Mouse (Mus musculus): ENCODE measurements around the gene Tmem80.
A peak's percentile ranks its signal among the peaks of the same experiment; 100 is the strongest.

The Tmem80 gene

DNA sequence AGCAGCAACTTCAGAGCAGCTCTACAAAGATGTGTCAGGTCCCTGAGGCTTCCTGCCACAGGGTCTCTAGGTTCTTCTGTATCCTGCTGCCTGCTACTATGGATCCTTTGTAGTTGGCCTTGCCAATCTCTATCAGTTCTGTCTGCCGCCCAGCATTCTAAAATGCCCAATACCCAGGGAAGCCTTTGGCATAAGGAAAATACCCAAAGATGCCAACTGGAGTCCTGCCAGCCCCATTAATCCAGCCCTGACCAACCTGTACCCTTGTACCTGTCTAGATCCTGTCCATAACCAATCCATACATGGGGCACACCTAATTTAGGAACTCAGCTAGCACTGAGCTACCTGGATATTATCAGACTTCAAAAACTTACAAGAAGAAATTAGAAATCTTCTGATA is 2.9 kb upstream of the Tmem80 start:
- no peak for DNase-seq (ENCODE audit: low spot score)

DNA sequence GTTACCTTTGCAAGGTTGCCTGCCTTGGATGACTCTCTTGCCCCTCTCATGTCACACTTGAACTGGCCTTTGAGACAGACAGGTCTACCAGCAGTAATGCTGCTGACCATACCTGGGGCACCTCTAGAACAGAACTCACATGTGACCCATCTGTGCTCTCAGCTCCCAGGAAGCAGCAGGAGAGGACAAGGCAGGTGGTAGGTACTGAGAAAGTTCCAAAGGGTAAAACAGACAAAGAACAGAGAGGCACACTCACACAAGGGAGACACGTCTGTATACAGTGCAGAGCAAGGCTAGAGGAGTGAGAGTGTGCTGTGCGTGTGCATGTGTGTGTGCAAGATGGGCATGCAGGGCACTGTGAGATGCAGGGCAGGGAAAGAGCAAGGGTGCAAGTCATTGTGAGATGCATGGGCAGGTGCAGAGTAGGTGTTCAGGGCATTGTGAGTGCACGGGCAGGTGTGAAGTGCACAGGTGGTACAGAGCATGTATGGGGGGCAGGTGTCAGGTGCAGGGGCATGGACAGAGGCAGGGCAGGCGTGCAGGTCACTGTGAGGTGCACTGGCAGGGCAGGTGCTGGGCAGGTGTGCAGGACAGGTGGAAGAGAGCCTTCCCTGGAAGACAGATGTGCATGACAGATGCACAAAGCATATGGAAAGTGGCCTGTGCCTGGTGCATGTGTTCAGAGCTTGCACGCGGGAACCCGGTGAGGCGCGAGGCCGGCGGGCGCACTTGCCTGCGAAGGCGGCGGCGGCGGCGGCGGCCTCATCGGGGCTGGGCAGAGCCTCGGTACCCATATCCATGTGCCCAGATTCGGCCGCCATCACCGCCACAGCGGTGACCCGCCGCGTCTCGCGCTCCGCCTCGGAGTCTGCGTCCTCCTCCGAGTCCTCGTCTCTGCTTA is 743 bp upstream of the Tmem80 start:
- DNase-seq (ENCODE audit: low spot score): peak; percentile 7

DNA sequence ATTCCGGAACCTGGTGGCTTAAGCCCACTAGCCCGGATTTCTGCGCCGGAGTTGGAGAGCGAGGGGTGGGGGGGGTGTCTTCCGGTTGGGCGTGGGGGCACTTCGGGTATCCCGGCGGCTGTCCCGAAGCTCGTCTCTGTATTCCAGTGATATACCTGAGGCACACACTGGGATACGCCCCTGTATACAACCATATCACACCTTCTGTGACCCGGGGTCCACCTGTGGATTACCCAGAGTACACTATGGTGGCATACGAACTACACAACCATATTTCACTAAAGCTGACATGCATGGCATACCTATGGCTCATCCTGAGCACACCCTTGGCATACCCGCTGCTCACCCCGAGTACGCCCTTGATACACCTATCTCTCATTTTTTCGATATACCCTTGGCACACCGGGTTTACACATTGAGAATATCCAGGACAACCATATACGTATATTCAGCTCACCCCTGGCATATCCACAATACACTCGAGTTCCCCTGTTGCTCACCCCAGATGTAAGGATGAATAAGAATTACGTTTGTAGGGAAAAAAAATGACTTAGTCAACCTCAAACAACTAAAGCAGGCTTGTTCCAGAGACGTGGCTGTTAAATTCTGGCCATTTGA is 943 bp downstream of the Tmem80 start:
- no peak for DNase-seq (ENCODE audit: low spot score)

DNA sequence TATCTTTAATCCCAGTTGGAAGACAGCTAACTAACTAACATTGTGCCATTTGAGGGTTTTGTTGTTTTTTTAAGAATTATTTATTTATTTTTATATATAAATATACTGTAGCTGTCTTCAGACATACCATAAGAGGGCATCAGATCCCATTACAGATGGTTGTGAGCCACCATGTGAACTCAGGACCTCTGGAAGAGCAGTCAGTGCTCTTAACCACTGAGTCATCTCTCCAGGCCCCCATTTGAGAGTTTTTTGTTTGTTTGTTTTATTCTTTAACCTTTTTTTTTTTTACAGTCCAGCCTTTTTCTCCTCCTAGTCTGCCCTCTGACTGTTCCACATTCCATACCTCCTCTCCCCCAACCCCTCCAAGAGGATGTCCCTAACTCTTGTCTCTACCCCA is 3.2 kb downstream of the Tmem80 start:
- no peak for DNase-seq (ENCODE audit: low spot score)

DNA sequence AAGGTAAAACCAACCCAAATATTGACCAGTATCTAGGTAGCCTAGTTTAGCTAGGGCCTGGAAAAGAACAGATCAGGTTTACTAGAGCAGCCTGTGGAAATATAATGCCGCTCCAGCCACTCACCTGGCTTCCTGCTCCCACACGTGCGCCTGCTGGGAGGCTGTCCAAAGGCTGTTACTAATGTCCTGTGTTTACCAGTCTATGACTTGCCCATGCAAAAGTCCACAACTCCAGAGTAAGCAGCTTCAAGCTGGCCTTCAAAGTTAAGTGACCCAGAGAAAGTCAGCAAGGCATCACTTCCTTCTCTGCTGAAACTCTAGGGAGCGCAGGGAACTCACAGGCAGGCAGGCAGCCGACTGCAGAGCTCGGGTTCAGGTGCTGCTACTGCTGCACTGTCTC is 4.5 kb downstream of the Tmem80 start:
- no peak for DNase-seq (ENCODE audit: low spot score)

DNA sequence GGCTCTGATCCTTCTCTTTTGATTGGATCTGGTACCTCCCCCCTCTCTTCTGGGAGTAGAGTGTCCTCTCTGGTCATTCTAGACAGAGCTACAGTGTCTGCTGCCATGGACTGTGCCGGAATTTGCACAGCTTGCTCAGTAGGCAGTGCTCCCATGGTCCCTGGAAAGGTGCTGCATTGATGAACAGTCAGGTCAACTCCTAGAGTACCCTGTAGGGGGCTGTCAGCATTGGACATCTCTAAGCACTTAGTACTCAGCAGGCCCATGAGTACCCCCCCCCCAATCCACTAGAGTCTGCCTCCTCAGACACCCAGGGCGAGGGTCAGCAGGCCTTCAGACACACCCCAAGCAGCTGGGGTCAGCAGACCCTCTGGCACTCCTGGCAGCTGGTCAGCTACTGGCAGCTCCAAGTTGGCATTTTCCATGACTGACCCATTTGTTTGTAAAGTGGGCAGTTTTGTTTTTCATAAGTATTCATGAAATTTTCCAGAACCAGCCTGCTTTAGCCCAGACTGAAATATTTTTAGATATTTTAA is 7.6 kb downstream of the Tmem80 start:
- DNase-seq (ENCODE audit: low spot score): no peak

DNA sequence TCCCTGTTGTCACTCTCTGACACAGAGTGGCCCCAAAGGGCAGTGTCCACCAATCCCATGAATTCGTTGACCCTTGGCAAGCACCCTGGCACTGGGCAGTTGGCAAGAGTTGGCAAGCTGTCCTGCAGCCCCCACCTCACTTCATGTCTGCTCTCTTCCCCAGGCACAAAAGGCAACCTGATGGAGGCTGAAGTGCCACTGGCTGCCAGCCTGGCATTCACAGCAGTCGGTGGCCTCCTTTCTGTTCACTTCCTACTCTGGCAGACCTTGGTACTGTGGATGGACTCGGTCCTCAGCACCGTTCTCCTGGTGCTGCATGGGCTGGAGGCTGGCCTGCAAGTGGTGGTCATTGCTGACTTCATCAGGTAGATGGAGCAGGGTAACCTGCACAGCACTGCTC is 8.1 kb downstream of the Tmem80 start:
- no peak for DNase-seq (ENCODE audit: low spot score)

DNA sequence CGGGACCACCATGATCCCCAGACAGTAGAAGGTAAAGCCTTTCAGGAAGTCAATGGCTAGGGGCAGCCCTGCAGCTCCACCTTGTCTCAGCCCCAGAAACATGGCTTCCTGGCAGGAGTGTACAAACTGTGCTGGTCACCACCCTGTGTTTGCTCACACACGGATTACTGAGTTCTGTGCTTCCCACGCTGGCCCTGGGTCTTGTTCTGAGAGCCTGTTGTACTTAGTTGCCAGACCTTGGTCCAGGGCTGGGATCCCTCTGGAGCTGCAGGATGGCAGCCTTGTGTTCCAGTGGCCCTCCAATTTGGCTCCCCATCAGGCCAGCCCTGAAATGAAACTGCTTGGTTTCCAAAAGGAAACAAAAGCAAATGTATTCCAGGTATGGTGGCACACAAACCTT is 8.8 kb downstream of the Tmem80 start:
- no peak for DNase-seq (ENCODE audit: low spot score)

DNA sequence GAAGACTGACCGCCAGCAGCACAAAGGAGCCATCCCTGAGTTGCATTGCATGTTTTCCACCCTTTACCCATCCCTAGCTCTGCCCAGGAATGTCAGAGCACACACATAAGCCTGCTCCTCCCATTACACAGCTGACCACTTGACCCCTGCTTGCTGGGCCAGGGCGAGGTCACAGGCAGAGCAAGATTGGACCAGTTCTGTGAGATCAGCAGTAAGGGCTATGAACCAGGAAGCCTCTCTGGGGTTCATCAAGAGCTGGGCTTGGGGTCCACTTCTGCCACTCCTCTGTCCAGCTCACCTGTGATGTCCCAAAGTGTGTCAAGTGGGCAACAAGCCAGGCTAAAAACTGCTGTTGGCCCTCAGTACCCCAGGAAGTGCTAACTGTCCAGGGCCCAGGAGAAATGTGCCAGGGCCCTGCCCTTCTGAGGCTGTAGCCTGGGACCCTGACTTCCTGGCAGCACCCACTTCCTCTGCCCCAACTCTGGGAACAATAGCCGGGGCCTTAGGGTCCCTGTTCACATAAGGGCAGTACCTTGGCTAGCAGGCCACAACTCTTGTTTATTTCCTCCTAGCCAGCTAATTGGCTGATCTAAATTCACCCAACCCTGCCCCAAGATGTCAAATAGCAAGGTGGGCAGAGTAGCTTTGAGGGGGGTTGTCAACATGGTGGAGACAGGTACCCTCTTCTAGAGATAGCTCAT is 10.3 kb downstream of the Tmem80 start:
- no peak for DNase-seq (ENCODE audit: low spot score)

DNA sequence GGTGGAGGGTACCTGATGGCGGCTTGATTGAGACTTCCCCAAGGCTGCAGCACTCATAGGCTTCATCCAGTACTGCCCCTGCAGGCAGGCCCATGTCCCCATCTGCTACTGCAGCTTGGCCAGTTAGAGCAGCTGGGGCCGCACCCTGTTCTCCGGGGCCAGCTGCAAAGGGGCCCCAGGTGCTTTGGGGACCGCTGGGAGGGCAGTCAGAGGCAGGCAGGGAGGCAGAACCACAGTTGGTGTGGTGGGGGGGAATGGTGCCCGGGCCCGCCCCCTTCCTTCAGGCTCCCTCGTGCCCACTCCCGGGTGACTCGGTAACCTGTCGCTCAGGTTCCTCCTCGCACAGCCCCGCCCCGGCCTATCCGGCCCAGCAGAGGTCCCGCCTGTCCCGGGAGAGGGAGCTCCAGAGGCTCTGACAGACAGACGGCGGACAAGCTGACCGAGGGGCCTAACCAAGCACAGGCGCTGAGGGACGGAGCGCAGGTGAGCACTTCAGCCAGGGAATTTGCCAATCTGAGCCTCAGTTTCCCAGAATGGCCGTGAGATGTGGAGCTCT is 11.1 kb downstream of the Tmem80 start, which contains the start of gene Eps8l2:
TSS of gene Eps8l2 (plus strand) at position 305 of the 556 bp plus-strand sequence.
- DNase-seq (ENCODE audit: low spot score): peak; percentile 34

DNA sequence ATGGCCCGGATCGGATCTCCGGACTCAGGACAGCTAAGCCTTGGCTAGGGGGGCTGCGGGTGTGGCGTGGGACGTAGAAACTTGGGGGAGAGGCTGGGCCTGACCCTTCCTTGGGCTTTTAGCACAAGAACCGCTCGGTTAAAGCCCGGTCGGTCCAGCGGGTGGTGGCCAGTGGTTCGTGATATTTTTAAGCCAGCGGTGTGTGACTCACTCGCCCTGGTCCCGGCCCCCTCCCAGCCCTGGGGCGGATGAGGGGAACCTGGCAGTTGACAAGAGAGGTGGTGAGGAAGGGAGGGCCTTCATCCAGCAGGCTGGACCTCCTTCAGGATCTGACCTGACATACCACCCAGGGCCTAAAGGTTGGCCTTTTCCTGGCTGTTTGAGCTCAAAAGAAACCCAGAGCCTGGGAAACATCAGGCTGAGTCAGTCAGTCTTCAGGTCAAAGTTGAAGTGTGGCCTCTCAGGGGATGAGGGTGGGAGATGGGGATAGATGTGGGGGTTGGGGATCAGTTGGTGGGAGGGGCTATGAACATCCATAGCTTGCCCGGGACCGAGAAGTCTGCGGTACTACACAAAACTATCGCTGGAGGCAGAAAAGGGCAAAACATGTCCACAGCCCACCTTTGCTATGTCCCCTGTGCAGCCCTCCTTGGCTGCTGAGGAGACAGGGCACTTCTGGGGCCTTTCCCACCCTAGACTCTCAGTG is 11.8 kb downstream of the Tmem80 start:
- no peak for DNase-seq (ENCODE audit: low spot score)

DNA sequence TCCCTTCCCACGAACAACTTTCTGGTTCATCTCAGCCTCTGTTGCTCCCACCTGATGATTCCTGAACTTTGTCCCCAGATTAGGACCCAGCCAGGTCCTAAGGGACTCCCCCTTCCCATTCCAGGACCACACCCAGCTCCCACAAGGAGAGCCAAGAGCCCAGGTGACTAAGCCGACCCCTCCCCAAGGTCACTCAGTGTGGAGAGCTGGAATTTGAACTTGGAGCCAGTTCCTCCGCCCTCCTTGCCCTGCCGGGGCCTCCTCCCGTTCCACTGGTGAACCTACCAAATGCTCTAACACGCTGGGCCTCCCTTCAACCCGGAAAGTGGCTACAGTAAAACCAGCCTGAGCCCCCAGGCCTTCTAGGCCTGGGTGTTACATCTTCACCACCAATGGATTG is 12.5 kb downstream of the Tmem80 start:
- DNase-seq (ENCODE audit: low spot score): no peak

DNA sequence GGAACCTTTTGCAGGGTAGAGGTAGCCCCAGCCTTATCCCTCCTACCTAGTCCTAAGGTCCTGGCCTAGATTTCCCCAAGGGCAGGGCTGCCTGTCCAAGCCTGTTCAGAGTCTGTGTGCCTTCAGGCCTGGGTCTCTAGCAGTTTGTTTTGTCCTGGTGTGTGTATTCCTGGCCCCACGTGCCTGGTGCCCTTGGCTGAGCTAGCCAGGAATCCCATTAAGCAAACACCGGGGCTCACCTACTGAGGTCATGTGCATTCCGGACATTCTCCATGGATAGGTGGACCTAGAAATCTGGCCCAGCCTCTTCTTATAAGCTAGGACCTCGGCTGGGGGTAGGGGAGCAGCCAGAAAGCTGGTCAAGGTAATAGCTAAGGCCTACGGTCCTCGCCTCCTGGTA is 12.9 kb downstream of the Tmem80 start:
- DNase-seq (ENCODE audit: low spot score): no peak

DNA sequence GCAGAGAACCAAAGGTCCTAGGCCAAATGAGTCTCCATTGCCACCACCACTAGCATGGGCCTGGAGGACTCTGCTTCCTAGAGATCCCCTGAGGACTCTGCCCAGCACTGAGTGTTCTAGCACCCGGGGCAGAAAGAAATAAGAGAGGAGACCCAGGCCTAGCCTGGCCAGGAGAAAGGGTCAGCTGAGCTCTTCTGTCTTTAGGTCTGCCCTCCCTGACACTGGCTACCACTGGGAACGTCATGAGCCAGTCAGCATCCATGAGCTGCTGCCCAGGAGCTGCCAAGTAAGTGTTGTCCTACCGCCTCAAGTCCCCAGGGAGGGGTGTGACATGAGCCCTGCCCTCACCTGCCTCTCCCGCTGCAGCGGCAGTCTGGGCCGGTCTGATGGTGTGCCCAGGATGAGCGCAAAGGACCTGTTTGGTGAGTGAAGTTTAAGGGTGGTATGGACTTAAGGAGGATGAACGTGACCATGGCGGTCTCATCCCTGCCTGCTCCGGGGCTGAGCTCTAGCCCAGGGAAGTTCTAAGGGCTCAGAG is 14.2 kb downstream of the Tmem80 start:
- DNase-seq (ENCODE audit: low spot score): no peak

DNA sequence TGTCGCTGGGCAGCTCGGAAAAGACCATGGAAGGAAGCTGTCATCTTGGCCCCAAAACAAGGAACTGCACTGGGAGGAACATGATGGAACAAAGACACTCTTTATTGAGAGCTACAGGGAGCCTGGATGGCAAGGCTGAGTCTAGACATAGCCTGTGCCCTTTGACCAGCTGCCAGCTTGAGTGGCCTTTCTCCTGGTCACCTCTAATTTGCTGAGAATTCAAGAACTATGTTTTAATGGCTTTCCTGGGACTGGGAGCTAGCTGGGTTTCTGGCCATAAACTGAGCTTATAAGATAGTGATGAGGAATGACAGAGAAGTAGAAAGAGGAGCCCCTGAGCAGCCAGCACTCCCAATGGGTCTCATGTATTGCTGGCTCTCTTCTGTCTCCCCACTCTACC is 15.7 kb downstream of the Tmem80 start:
- DNase-seq (ENCODE audit: low spot score): no peak

DNA sequence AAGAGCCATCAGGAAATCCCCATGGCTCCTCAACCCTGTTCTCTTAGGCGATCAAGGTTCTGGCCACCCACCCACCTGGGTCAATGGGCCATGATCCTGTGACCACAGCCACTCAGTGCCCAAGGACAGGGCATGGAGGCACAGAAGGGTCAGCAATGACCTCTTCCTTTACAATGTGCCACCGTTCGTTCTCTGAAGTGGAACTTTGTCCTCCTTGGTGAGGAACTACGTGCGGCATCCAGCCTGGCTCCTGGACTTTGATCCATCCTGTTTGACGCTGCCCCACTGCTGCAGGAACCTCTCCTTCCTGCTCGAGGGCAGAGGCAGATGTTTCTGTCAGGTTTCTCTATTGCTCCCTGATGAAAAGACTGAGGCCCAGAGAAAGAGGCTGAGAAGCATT is 16.2 kb downstream of the Tmem80 start:
- DNase-seq (ENCODE audit: low spot score): no peak

DNA sequence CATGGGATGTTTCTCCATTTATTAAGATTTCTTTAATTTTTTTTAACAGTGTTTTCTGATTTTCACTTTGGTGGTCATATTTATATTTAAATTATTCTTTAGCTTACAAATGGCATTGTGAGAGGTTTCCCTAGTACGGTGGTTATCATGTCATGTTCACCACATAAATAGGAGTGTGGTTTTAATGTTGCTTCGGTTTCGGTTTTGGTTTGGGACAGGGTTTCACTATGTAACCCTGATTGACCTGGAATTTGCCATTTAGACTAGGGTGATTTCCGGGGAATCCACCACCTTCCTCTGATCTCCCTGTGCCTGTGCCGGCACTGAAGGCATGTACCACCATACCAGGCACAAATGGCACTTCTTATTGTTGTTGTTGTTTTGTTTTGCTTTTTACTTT is 17.2 kb downstream of the Tmem80 start:
- no peak for DNase-seq (ENCODE audit: low spot score)

DNA sequence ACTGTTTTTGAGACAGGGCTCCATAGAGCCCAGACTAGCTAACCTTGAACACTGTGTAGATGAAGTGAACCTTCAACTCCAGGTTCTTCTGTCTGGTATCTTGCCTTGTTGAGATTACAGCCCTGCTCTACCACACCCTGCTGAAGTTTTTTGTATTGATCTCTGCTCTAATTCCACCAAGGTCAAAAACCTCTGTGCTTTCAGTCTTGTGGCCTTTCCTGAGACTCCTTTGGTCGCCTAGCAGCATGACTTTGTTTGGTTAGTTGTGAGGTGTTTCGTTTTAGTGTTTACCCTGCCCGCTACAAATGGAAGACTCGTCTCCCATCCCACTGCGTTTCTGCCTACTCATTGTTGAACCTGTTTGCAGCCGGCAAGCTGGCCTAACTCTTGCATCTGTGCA is 23.5 kb downstream of the Tmem80 start:
- DNase-seq (ENCODE audit: low spot score): no peak

DNA sequence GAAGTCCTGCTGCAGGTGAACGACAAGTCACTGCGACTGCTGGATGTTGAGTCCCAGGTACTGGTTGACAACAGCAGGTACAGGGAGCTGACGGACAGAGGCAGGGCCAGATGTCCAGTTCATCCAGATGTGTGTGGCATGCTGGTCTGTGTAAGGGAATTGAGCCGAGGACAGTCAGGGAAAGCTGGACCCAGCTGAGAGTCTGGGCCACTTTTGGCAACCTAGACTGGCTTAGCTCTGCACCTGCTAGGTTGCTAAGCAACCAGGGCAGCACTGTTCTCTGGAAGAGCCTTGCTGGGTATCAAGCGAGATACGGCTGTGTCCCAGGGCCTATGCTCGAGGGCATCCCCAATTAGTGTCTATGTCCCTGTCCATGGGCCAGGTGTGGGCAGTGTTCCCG is 27.5 kb downstream of the Tmem80 start:
- no peak for DNase-seq (ENCODE audit: low spot score)

DNA sequence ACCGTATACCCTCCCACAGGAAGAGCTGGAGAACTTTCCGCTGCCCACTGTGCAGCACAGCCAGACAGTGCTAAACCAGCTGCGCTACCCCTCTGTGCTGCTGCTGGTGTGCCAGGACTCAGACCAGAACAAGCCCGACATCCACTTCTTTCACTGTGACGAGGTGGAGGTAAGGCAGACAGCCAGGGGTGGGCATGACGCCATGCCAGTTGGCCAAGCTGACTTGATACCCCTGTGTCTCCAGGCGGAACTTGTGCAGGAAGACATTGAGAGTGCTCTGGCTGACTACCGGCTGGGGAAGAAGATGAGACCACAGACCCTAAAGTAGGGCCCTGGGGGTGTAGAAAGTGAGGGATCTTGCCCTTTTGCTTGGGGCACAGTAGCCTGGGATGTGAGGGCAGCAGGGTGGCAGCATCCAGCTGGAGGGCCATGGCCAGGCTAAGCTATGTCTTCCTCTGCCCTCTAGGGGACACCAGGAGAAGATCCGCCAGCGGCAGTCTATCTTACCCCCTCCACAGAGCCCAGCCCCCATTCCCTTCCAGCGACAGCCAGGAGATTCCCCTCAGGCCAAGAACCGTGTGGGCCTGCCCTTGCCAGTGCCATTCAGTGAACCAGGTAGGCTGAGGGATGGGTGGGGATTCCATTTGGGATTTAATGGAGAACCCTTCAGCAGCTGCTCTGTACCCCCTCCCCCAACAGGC is 28.2 kb downstream of the Tmem80 start:
- DNase-seq (ENCODE audit: low spot score): peak; percentile 56

DNA sequence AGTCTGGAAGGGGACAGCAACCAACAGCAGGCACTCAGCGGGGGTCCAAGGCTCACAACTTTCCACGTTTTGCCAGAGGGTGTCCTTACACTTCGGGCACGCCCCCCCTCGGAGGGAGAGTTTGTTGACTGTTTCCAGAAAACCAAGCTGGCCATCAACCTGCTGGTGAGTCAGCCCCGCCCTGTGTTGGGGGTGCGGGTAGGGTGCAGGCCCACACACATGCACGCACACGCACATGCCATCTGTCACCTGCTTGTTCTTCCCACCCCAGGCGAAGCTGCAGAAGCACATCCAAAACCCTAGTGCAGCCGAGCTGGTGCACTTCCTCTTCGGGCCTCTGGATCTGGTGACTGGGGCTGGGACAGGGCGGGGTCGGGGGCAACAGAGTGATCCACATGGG is 29.4 kb downstream of the Tmem80 start:
- DNase-seq (ENCODE audit: low spot score): no peak

All from retina, embryonic 14.5 days (tissue).